Mouse (Mus musculus): ENCODE data around the gene Ccdc78. TPM values are rescaled to one million over a fixed set of nuclear protein-coding genes. Genes with fewer than 3 reads are reported as not detected.
A peak's percentile ranks its signal among the peaks of the same experiment; 100 is the strongest.
"Not testable (repeated sequence)": the region's sequence is repeated elsewhere in the genome, so short reads cannot be mapped to it uniquely, and the experiment has no call there.

Gene Ccdc78
- total RNA-seq, 2 experiments from 2014 or later: not detected

- peak; percentile 62 for DNase-seq
Measured at GRCm38 (mm10) chr17:25783086-25783485, 3.3 kb upstream of the Ccdc78 start.

- DNase-seq: no peak
Measured at GRCm38 (mm10) chr17:25783861-25784574, 2.4 kb upstream of the Ccdc78 start.

- peak; percentile 96 for DNase-seq
Measured at GRCm38 (mm10) chr17:25785281-25785745, 1.1 kb upstream of the Ccdc78 start, which contains the start of gene Haghl. Gene Haghl (minus strand): TSS chr17:25785673.

GRCm38 (mm10) chr17:25786781-25787504, 563 bp downstream of the Ccdc78 start:
- DNase-seq: no peak

GRCm38 (mm10) chr17:25791320-25791842, 5.0 kb downstream of the Ccdc78 start:
- no peak for DNase-seq

- DNase-seq: peak; percentile 92
Measured at GRCm38 (mm10) chr17:25791843-25792527, 5.6 kb downstream of the Ccdc78 start.

GRCm38 (mm10) chr17:25792615-25793014, 6.2 kb downstream of the Ccdc78 start, which contains the start of gene Fam173a:
Gene Fam173a (minus strand): TSS chr17:25792901.
- DNase-seq: peak; percentile 88

- peak; percentile 42 for DNase-seq
Measured at GRCm38 (mm10) chr17:25794197-25794596, 7.8 kb downstream of the Ccdc78 start.

- DNase-seq: no peak
Measured at GRCm38 (mm10) chr17:25794998-25795397, 8.6 kb downstream of the Ccdc78 start.

GRCm38 (mm10) chr17:25795609-25796092, 9.3 kb downstream of the Ccdc78 start, which contains the start of gene AC134908.4:
Gene AC134908.4 (minus strand): TSS chr17:25795659.
- DNase-seq: no peak

- DNase-seq: peak; percentile 56
Measured at GRCm38 (mm10) chr17:25796211-25796771, 9.9 kb downstream of the Ccdc78 start.

GRCm38 (mm10) chr17:25796951-25797369, 10.6 kb downstream of the Ccdc78 start, which contains the start of gene Metrn:
Gene Metrn (minus strand): TSS chr17:25797136.
- DNase-seq: peak; percentile 92

GRCm38 (mm10) chr17:25801029-25801428, 14.6 kb downstream of the Ccdc78 start:
- peak; percentile 78 for DNase-seq

GRCm38 (mm10) chr17:25802825-25803517, 16.6 kb downstream of the Ccdc78 start:
- DNase-seq: peak; percentile 85

GRCm38 (mm10) chr17:25806507-25806906, 20.1 kb downstream of the Ccdc78 start:
- no peak for DNase-seq

GRCm38 (mm10) chr17:25807452-25807851, 21.1 kb downstream of the Ccdc78 start:
- DNase-seq: not testable (repeated sequence)

GRCm38 (mm10) chr17:25808028-25808427, 21.6 kb downstream of the Ccdc78 start:
- no peak for DNase-seq

- DNase-seq: peak; percentile 69
Measured at GRCm38 (mm10) chr17:25808789-25809605, 22.6 kb downstream of the Ccdc78 start, which contains the start of gene Fbxl16. Gene Fbxl16 (plus strand): TSS chr17:25809085.

GRCm38 (mm10) chr17:25809606-25810340, 23.4 kb downstream of the Ccdc78 start:
- DNase-seq: no peak

Data from heart, postnatal 4 days (tissue).